Mouse (Mus musculus): ENCODE data around the gene BC016579. TPM values are rescaled to one million over a fixed set of nuclear protein-coding genes. Genes with fewer than 3 reads are reported as not detected.

Gene BC016579
- not detected in 2 replicates for polyA plus RNA-seq (2015; fragmentation: Nextera tagmentation; extraction: Ambion mirVana)

GRCm38 (mm10) chr16:45653934-45654332 is at the start of gene BC016579:
Gene BC016579 (minus strand): TSS chr16:45654068.
- ATAC-seq (ENCODE audit: low FRiP score) = peak; percentile 28; the same call in 1 of the 2 replicates

GRCm38 (mm10) chr16:45699301-45699700 is 45.4 kb upstream of the BC016579 start:
- Histone ChIP-seq H3K4me2 (no peak overlapping the region), H3K9me3 (no peaks in the 10 kb centered on the region), H3K4me3 (no peak overlapping the region), H3K4me1 (replicated peaks) (peaks cover 7% of the 10 kb centered on the region), H3K36me3 (no peaks in the 10 kb centered on the region), H3K9ac (no peak overlapping the region), H3K27me3 (no peaks in the 10 kb centered on the region), H3K27ac (no peak overlapping the region)
- no peak for ATAC-seq (ENCODE audit: low FRiP score)
- 88% methylated on average over 5 of the region's 5 CpGs for WGBS

More at GRCm38 (mm10) chr16:45653934-45654332, at the start of gene BC016579:
- Histone ChIP-seq H3K4me3 (peak within 1 kb of the TSS; percentile 32), H3K36me3 (no peaks in the 10 kb centered on the region), H3K4me2 (peak within 1 kb of the TSS; percentile 54), H3K9ac (no peak within 1 kb of the TSS), H3K27me3 (peaks cover 22% of the 10 kb centered on the region), H3K4me1 (replicated peaks) (peaks cover 7% of the 10 kb centered on the region), H3K27ac (no peak within 1 kb of the TSS), H3K9me3 (no peaks in the 10 kb centered on the region)
- 4% methylated on average over 20 of the region's 20 CpGs for WGBS

GRCm38 (mm10) chr16:45697996-45698395 is 44.1 kb upstream of the BC016579 start:
- H3K9ac ChIP-seq = no peak overlapping the region
- WGBS = 56% methylated on average over 6 of the region's 6 CpGs
- ATAC-seq (ENCODE audit: low FRiP score) = peak; percentile 76
- peaks cover 7% of the 10 kb centered on the region for H3K4me1 ChIP-seq (replicated peaks)
- no peaks in the 10 kb centered on the region for H3K9me3 ChIP-seq
- H3K27ac ChIP-seq = no peak overlapping the region
- no peaks in the 10 kb centered on the region for H3K36me3 ChIP-seq
- no peak overlapping the region for H3K4me3 ChIP-seq
- no peak overlapping the region for H3K4me2 ChIP-seq
- no peaks in the 10 kb centered on the region for H3K27me3 ChIP-seq

- peaks cover 8% of the 10 kb centered on the region for H3K4me1 ChIP-seq (replicated peaks)
These were observed 41.7 kb upstream of the BC016579 start for GRCm38 (mm10) chr16:45695445-45696160.

GRCm38 (mm10) chr16:45693558-45693957 is 39.7 kb upstream of the BC016579 start, which contains the start of gene Tmprss7:
Gene Tmprss7 (minus strand): TSS chr16:45693658.
- no peak for ATAC-seq (ENCODE audit: low FRiP score)
- Histone ChIP-seq H3K9me3 (no peaks in the 10 kb centered on the region), H3K27ac (no peak within 1 kb of the TSS), H3K36me3 (no peaks in the 10 kb centered on the region), H3K4me2 (no peak within 1 kb of the TSS), H3K9ac (no peak within 1 kb of the TSS), H3K4me3 (no peak within 1 kb of the TSS), H3K27me3 (no peaks in the 10 kb centered on the region), H3K4me1 (replicated peaks) (peaks cover 18% of the 10 kb centered on the region)
- WGBS = 76% methylated on average over 10 of the region's 10 CpGs

More at GRCm38 (mm10) chr16:45695445-45696160, 41.7 kb upstream of the BC016579 start:
- no peak overlapping the region for H3K9ac ChIP-seq
- no peak overlapping the region for H3K27ac ChIP-seq
- no peaks in the 10 kb centered on the region for H3K27me3 ChIP-seq
- H3K36me3 ChIP-seq = no peaks in the 10 kb centered on the region
- no peak overlapping the region for H3K4me3 ChIP-seq
- no peak for ATAC-seq (ENCODE audit: low FRiP score)
- 68% methylated on average over 9 of the region's 9 CpGs for WGBS
- no peak overlapping the region for H3K4me2 ChIP-seq
- no peaks in the 10 kb centered on the region for H3K9me3 ChIP-seq

- Histone ChIP-seq H3K4me1 (replicated peaks) (peaks cover 18% of the 10 kb centered on the region), H3K9me3 (no peaks in the 10 kb centered on the region), H3K36me3 (no peaks in the 10 kb centered on the region), H3K27me3 (no peaks in the 10 kb centered on the region), H3K4me3 (no peak overlapping the region), H3K9ac (no peak overlapping the region), H3K4me2 (no peak overlapping the region), H3K27ac (no peak overlapping the region)
- 48% methylated on average over 3 of the region's 3 CpGs for WGBS
- ATAC-seq (ENCODE audit: low FRiP score) = no peak
These were observed 39.0 kb upstream of the BC016579 start for GRCm38 (mm10) chr16:45692851-45693250.

- ATAC-seq (ENCODE audit: low FRiP score) = peak; percentile 73
- Histone ChIP-seq H3K9ac (no peak overlapping the region), H3K9me3 (no peaks in the 10 kb centered on the region), H3K27me3 (no peaks in the 10 kb centered on the region), H3K4me3 (no peak overlapping the region), H3K36me3 (no peaks in the 10 kb centered on the region), H3K27ac (peak overlapping the region; percentile 82), H3K4me2 (0 out of 2 replicates have a peak overlapping the region, but pooled peaks have one; percentile 8), H3K4me1 (replicated peaks) (peaks cover 12% of the 10 kb centered on the region)
- WGBS = 8% methylated on average over 4 of the region's 4 CpGs
These were observed 36.3 kb upstream of the BC016579 start for GRCm38 (mm10) chr16:45690178-45690577.

GRCm38 (mm10) chr16:45686833-45687232 is 33.0 kb upstream of the BC016579 start:
- Histone ChIP-seq H3K9me3 (no peaks in the 10 kb centered on the region), H3K36me3 (no peaks in the 10 kb centered on the region), H3K4me3 (no peak overlapping the region), H3K4me2 (no peak overlapping the region), H3K27me3 (no peaks in the 10 kb centered on the region), H3K27ac (no peak overlapping the region), H3K4me1 (replicated peaks) (peaks cover 11% of the 10 kb centered on the region), H3K9ac (no peak overlapping the region)
- 88% methylated on average over 3 of the region's 3 CpGs for WGBS
- no peak for ATAC-seq (ENCODE audit: low FRiP score)

- no peaks in the 10 kb centered on the region for H3K36me3 ChIP-seq
- H3K4me2 ChIP-seq = no peak overlapping the region
- no peak overlapping the region for H3K27ac ChIP-seq
- peaks cover 8% of the 10 kb centered on the region for H3K4me1 ChIP-seq (replicated peaks)
- peak; percentile 3; the same call in 1 of the 2 replicates for ATAC-seq (ENCODE audit: low FRiP score)
- H3K4me3 ChIP-seq = no peak overlapping the region
- 71% methylated on average over 3 of the region's 3 CpGs for WGBS
- H3K9ac ChIP-seq = no peak overlapping the region
- no peaks in the 10 kb centered on the region for H3K27me3 ChIP-seq
- H3K9me3 ChIP-seq = no peaks in the 10 kb centered on the region
These were observed 31.4 kb upstream of the BC016579 start for GRCm38 (mm10) chr16:45685295-45685694.

GRCm38 (mm10) chr16:45684815-45685214 is 30.9 kb upstream of the BC016579 start:
- no peaks in the 10 kb centered on the region for H3K27me3 ChIP-seq
- WGBS = 15% methylated on average over 8 of the region's 8 CpGs
- 0 out of 2 replicates have a peak, but pooled peaks cover 3% of the 10 kb centered on the region for H3K4me1 ChIP-seq (replicated peaks)
- H3K36me3 ChIP-seq = no peaks in the 10 kb centered on the region
- no peak overlapping the region for H3K4me2 ChIP-seq
- H3K9ac ChIP-seq = no peak overlapping the region
- no peak overlapping the region for H3K4me3 ChIP-seq
- ATAC-seq (ENCODE audit: low FRiP score) = peak; percentile 25; the same call in 1 of the 2 replicates
- no peaks in the 10 kb centered on the region for H3K9me3 ChIP-seq
- H3K27ac ChIP-seq = no peak overlapping the region

GRCm38 (mm10) chr16:45676462-45676861 is 22.6 kb upstream of the BC016579 start:
- H3K4me2 ChIP-seq = no peak overlapping the region
- no peaks in the 10 kb centered on the region for H3K27me3 ChIP-seq
- WGBS = 32% methylated on average over 1 of the region's 1 CpGs
- no peak for ATAC-seq (ENCODE audit: low FRiP score)
- H3K9me3 ChIP-seq = no peaks in the 10 kb centered on the region
- no peak overlapping the region for H3K27ac ChIP-seq
- H3K9ac ChIP-seq = no peak overlapping the region
- no peaks in the 10 kb centered on the region for H3K36me3 ChIP-seq
- H3K4me3 ChIP-seq = no peak overlapping the region
- H3K4me1 ChIP-seq (replicated peaks) = no peaks in the 10 kb centered on the region

- no peak for ATAC-seq (ENCODE audit: low FRiP score)
- H3K9ac ChIP-seq = no peak overlapping the region
- H3K27me3 ChIP-seq = no peaks in the 10 kb centered on the region
- H3K4me3 ChIP-seq = no peak overlapping the region
- WGBS = 52% methylated on average over 4 of the region's 4 CpGs
- H3K4me1 ChIP-seq (replicated peaks) = no peaks in the 10 kb centered on the region
- H3K4me2 ChIP-seq = no peak overlapping the region
- H3K27ac ChIP-seq = no peak overlapping the region
- no peaks in the 10 kb centered on the region for H3K36me3 ChIP-seq
- no peaks in the 10 kb centered on the region for H3K9me3 ChIP-seq
These were observed 16.1 kb upstream of the BC016579 start for GRCm38 (mm10) chr16:45670005-45670404.

GRCm38 (mm10) chr16:45668178-45668577 is 14.3 kb upstream of the BC016579 start:
- no peak overlapping the region for H3K4me2 ChIP-seq
- no peak for ATAC-seq (ENCODE audit: low FRiP score)
- H3K9ac ChIP-seq = no peak overlapping the region
- no peak overlapping the region for H3K4me3 ChIP-seq
- WGBS = 79% methylated on average over 3 of the region's 3 CpGs
- no peaks in the 10 kb centered on the region for H3K9me3 ChIP-seq
- H3K4me1 ChIP-seq (replicated peaks) = no peaks in the 10 kb centered on the region
- H3K36me3 ChIP-seq = no peaks in the 10 kb centered on the region
- no peaks in the 10 kb centered on the region for H3K27me3 ChIP-seq
- H3K27ac ChIP-seq = no peak overlapping the region

Data from hindbrain, embryonic 13.5 days (tissue).